7 mouse cellular contexts compared by ENCODE assay signal in the genomic region with DNA sequence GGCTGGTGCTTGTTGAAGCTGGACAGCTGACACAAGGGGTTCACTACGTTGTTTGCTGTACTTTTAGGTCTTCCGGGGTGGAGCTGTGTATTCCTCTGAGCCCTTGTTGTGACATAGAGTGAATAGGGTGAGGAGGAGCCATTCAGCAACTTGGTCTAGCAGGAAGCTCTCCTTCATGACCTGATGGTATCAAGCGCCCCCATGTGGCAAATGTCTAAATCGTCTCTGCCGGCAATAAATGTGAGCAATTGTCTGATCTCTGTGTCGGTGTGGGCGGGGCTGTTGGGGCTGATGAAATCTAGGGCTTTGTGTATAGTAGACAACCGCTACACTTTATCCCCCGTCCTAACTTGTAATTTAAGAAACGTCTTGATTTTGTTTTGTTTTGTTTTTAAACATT.
DNase-seq lines count a peak whose midpoint lies in the region; ATAC-seq lines count a peak whose summit lies in the region.

No protein-coding gene starts in this region.

- no peak overlapping the region for H3K27ac ChIP-seq in embryonic facial prominence, embryonic 10.5 days (replicated peaks)
- no peak overlapping the region for H3K27ac ChIP-seq in intestine, embryonic 16.5 days (ENCODE audit: low read length)
- H3K27ac ChIP-seq in midbrain, embryonic 12.5 days (replicated peaks): no peak overlapping the region

- peak overlapping the region; percentile 37; the same call in 1 of the 2 replicates for H3K4me2 ChIP-seq in intestine, embryonic 16.5 days (ENCODE audit: low read depth, low read length)
- H3K4me2 ChIP-seq in midbrain, embryonic 12.5 days (replicated peaks): peak overlapping the region; percentile 23; the same call in 1 of the 2 replicates

- no peaks in the 10 kb centered on the region for H3K36me3 ChIP-seq in embryonic facial prominence, embryonic 10.5 days (replicated peaks)
- H3K36me3 ChIP-seq in intestine, embryonic 16.5 days (ENCODE audit: control insufficient read depth, insufficient read depth, low read length): no peaks in the 10 kb centered on the region
- H3K36me3 ChIP-seq in midbrain, embryonic 12.5 days: no peaks in the 10 kb centered on the region

- H3K4me3 ChIP-seq in embryonic facial prominence, embryonic 10.5 days: no peak overlapping the region
- no peak overlapping the region for H3K4me3 ChIP-seq in intestine, embryonic 16.5 days (ENCODE audit: low read length)
- no peak overlapping the region for H3K4me3 ChIP-seq in midbrain, embryonic 12.5 days

- peak; percentile 92 for DNase-seq in adrenal gland, postnatal 10 days
- DNase-seq in embryonic facial prominence, embryonic 10.5 days (ENCODE audit: low spot score): peak; percentile 88
- DNase-seq in gonadal fat pad, adult 2 months (ENCODE audit: low read depth): peak; percentile 83
- DNase-seq in left cerebral cortex, postnatal 36 days (ENCODE audit: low spot score in 2 of 2): peak; percentile 72 to 85
- DNase-seq in skeletal muscle tissue, adult 2 months (ENCODE audit: low read depth, low spot score): peak; percentile 85

- no peaks in the 10 kb centered on the region for H3K27me3 ChIP-seq in embryonic facial prominence, embryonic 10.5 days (replicated peaks; ENCODE audit: low read depth, poor library complexity, severe bottlenecking)
- no peaks in the 10 kb centered on the region for H3K27me3 ChIP-seq in intestine, embryonic 16.5 days (replicated peaks; ENCODE audit: control insufficient read depth, insufficient read depth, low read length)
- H3K27me3 ChIP-seq in midbrain, embryonic 12.5 days: no peaks in the 10 kb centered on the region

- WGBS in embryonic facial prominence, embryonic 10.5 days: 4% methylated on average over 10 of the region's 10 CpGs
- WGBS in intestine, embryonic 16.5 days: under 1% methylated on average over 10 of the region's 10 CpGs
- 5% methylated on average over 10 of the region's 10 CpGs for WGBS in midbrain, embryonic 12.5 days

- peak; percentile 83 for ATAC-seq in intestine, embryonic 16.5 days
- peak; percentile 88 for ATAC-seq in midbrain, embryonic 12.5 days (ENCODE audit: low FRiP score, low read depth)

- intact Hi-C loops in left cerebral cortex, postnatal 36 days (cut with DNase I): loop anchor here (2.0 to 5.0 kb wide), 3 partner anchors 121 to 321 kb away; a partner anchor contains a TSS

- no peaks in the 10 kb centered on the region for H3K4me1 ChIP-seq in embryonic facial prominence, embryonic 10.5 days
- no peaks in the 10 kb centered on the region for H3K4me1 ChIP-seq in intestine, embryonic 16.5 days (ENCODE audit: control insufficient read depth, insufficient read depth, low read length)
- 0 out of 2 replicates have a peak, but pooled peaks cover 2% of the 10 kb centered on the region for H3K4me1 ChIP-seq in midbrain, embryonic 12.5 days

- no peaks in the 10 kb centered on the region for H3K9me3 ChIP-seq in embryonic facial prominence, embryonic 10.5 days
- H3K9me3 ChIP-seq in intestine, embryonic 16.5 days (ENCODE audit: control insufficient read depth, low read length): no peaks in the 10 kb centered on the region
- no peaks in the 10 kb centered on the region for H3K9me3 ChIP-seq in midbrain, embryonic 12.5 days

- H3K9ac ChIP-seq in intestine, embryonic 16.5 days (ENCODE audit: low read depth, low read length): peak overlapping the region; percentile 30; the same call in 1 of the 2 replicates
- no peak overlapping the region for H3K9ac ChIP-seq in midbrain, embryonic 12.5 days (replicated peaks)
